Mouse (Mus musculus): ENCODE results near the gene Zfp639. TPM values are rescaled to one million over a fixed set of nuclear protein-coding genes. Genes with fewer than 3 reads are reported as not detected.

Zfp639 gene
- polyA plus RNA-seq, 1 experiment, result 49.8 TPM

DNA sequence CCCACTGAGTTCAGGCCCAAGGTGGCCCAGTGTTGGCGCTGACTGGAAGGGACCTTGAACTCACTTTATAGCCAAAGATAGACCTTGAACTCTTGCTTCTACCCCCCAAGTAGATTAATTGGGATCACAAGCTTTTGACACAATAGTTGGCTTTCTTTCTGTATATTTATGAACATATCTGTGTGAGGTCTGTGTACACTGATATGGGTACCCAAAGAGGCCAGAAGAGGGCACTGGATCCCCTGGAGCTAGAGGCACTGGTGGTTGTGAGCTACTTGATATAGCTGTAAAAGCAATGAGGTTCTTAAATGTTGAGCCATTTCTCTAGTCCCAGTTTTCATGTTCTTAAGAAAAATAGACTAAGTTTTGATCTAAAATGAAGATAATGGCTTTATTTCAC, 43.0 kb downstream of the Zfp639 start:
- Histone ChIP-seq H3K36me3 (ENCODE audit: control insufficient read depth, insufficient read depth, low read length, poor library complexity, severe bottlenecking) (peaks cover 5% of the 10 kb centered on the region), H3K27me3 (ENCODE audit: control insufficient read depth, insufficient read depth, low read length, poor library complexity, severe bottlenecking) (no peaks in the 10 kb centered on the region), H3K9ac (ENCODE audit: low read depth, poor library complexity, severe bottlenecking) (no peak overlapping the region), H3K27ac (ENCODE audit: insufficient read depth, low read length) (no peak overlapping the region), H3K9me3 (replicated peaks; ENCODE audit: control insufficient read depth, insufficient read depth, low read length, poor library complexity, severe bottlenecking) (no peaks in the 10 kb centered on the region), H3K4me1 (ENCODE audit: control insufficient read depth, insufficient read depth, low read length) (no peaks in the 10 kb centered on the region), H3K4me3 (ENCODE audit: low read depth, low read length) (no peak overlapping the region)
- TF ChIP-seq POLR2A (IDR thresholded peaks at IDR 0.05; ENCODE audit: insufficient read depth, low read length) (no peak), CTCF (IDR thresholded peaks at IDR 0.05; ENCODE audit: low read depth, low read length) (peak; percentile 27)

DNA sequence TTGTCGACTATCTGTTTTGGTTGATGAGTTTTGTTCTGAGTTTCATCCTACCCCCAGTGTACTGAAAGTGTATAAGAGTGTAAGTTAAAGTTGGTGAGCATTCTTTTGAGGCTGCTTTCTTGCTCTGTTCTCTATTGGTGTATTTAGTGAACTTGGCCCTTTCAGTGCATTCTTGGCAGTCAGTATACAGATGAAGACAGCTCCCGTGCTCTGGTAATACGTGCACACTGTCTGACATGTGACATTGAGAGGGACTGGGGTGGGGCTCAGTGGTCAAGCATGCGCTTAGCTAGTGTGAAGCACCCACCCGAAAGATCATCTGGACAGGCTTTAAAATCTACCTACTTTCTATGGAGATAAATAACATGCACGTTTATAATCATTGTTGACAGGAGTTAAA, 53.3 kb downstream of the Zfp639 start:
- Histone ChIP-seq H3K9ac (ENCODE audit: low read depth, poor library complexity, severe bottlenecking) (no peak overlapping the region), H3K4me3 (ENCODE audit: low read depth, low read length) (no peak overlapping the region), H3K9me3 (replicated peaks; ENCODE audit: control insufficient read depth, insufficient read depth, low read length, poor library complexity, severe bottlenecking) (peaks cover 4% of the 10 kb centered on the region), H3K4me1 (ENCODE audit: control insufficient read depth, insufficient read depth, low read length) (no peaks in the 10 kb centered on the region), H3K27ac (ENCODE audit: insufficient read depth, low read length) (no peak overlapping the region), H3K36me3 (ENCODE audit: control insufficient read depth, insufficient read depth, low read length, poor library complexity, severe bottlenecking) (peaks cover 11% of the 10 kb centered on the region), H3K27me3 (ENCODE audit: control insufficient read depth, insufficient read depth, low read length, poor library complexity, severe bottlenecking) (no peaks in the 10 kb centered on the region)
- TF ChIP-seq POLR2A (IDR thresholded peaks at IDR 0.05; ENCODE audit: insufficient read depth, low read length) (no peak), CTCF (IDR thresholded peaks at IDR 0.05; ENCODE audit: low read depth, low read length) (no peak), EP300 (IDR thresholded peaks at IDR 0.05; ENCODE audit: insufficient read depth, low read depth, low read length) (no peak)

Other genes with a start within 250 kb of the Zfp639 start
- 112 and 122 TPM in 2 replicates for gene Zmat3, start 144.2 kb upstream of the Zfp639 start, polyA plus RNA-seq (2011; ENCODE audit: insufficient read depth, insufficient read length, low read depth, missing spikeins)
- gene Pik3ca, start 112.6 kb upstream of the Zfp639 start, polyA plus RNA-seq (2011; ENCODE audit: insufficient read depth, insufficient read length, low read depth, missing spikeins), result 22.5 and 24.0 TPM in 2 replicates
- not detected in 2 replicates for gene Kcnmb3, start 18.0 kb upstream of the Zfp639 start, polyA plus RNA-seq (2011; ENCODE audit: insufficient read depth, insufficient read length, low read depth, missing spikeins)
- gene Mfn1, start 19.2 kb downstream of the Zfp639 start, polyA plus RNA-seq (2011; ENCODE audit: insufficient read depth, insufficient read length, low read depth, missing spikeins), result 57.0 and 57.2 TPM in 2 replicates
- gene Gnb4, start 106.3 kb downstream of the Zfp639 start, polyA plus RNA-seq (2011; ENCODE audit: insufficient read depth, insufficient read length, low read depth, missing spikeins), result 4.8 and 5.8 TPM in 2 replicates
- gene Actl6a, start 196.0 kb downstream of the Zfp639 start, polyA plus RNA-seq (2011; ENCODE audit: insufficient read depth, insufficient read length, low read depth, missing spikeins), result 127 and 140 TPM in 2 replicates
- gene Ndufb5, start 226.7 kb downstream of the Zfp639 start, polyA plus RNA-seq (2011; ENCODE audit: insufficient read depth, insufficient read length, low read depth, missing spikeins), result 166 TPM in 2 replicates
- gene Mrpl47, start 227.3 kb downstream of the Zfp639 start, polyA plus RNA-seq (2011; ENCODE audit: insufficient read depth, insufficient read length, low read depth, missing spikeins), result 42.2 and 48.8 TPM in 2 replicates

Measured in ES-Bruce4 (cell line).